8 mouse cellular contexts compared by ENCODE assay signal in the genomic region with DNA sequence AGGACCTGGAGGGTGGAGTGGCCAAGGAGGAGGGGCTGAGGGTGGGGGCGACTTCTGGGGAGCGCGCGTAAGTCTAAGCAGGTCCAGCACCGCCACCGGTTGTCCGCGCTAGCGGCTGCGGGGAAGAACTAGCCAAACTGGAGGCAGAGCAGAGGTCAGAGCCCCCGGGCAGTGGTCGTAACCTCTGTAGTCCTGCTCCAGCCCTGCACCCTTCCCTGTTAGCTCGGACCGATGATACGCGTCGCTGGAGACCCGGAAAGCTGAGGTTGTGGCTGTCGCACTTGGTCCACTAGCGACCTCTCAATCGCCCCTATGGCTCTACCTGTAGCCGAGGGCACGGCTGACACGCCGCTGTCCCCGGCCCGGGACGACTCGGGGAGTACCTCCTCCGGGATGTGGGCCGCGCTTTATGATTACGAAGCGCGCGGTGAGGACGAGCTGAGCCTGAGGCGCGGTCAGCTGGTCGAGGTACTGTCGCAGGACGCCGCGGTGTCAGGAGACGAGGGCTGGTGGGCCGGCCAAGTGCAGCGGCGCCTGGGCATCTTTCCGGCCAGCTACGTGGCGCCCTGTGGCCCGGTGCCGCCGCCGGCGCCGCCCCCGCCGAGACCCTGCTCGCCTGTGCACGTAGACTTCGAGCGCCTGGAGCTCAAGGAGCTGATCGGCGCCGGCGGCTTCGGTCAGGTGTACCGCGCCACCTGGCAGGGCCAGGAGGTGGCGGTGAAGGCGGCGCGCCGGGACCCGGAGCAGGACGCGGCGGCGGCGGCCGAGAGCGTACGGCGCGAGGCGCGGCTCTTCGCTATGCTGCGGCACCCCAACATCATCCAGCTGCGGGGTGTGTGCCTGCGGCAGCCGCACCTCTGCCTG. TPM values are rescaled to one million over a fixed set of nuclear protein-coding genes. Genes with fewer than 3 reads are reported as not detected.
DNase-seq lines count a peak whose midpoint lies in the region; ATAC-seq lines count a peak whose summit lies in the region.

A gene (plus strand): TSS at position 86 of the 864 bp plus-strand sequence.

- peak within 1 kb of the TSS; percentile 60 for H3K4me3 ChIP-seq in heart, embryonic 11.5 days (ENCODE audit: low read depth, low read length)
- peak within 1 kb of the TSS; percentile 59 for H3K4me3 ChIP-seq in limb, embryonic 10.5 days
- H3K4me3 ChIP-seq in midbrain, embryonic 16.5 days (ENCODE audit: low read depth, low read length) = peak within 1 kb of the TSS; percentile 60

- under 1% methylated on average over 84 of the region's 93 CpGs for WGBS in heart, embryonic 11.5 days (ENCODE audit: insufficient replicate concordance)
- under 1% methylated on average over 90 of the region's 93 CpGs for WGBS in limb, embryonic 10.5 days
- 0% methylated on average over 89 of the region's 93 CpGs for WGBS in midbrain, embryonic 16.5 days

- peaks cover 4% of the 10 kb centered on the region; the same call in 1 of the 2 replicates for H3K4me1 ChIP-seq in heart, embryonic 11.5 days (ENCODE audit: control insufficient read depth, insufficient read depth, low read length)
- H3K4me1 ChIP-seq in limb, embryonic 10.5 days = peaks cover 20% of the 10 kb centered on the region
- H3K4me1 ChIP-seq in midbrain, embryonic 16.5 days (ENCODE audit: control insufficient read depth, insufficient read depth, low read length) = peaks cover 7% of the 10 kb centered on the region; the same call in 1 of the 2 replicates

- H3K27me3 ChIP-seq in heart, embryonic 11.5 days (ENCODE audit: control insufficient read depth, insufficient read depth, low read length) = peaks cover 59% of the 10 kb centered on the region
- H3K27me3 ChIP-seq in limb, embryonic 10.5 days (ENCODE audit: low read depth, poor library complexity, severe bottlenecking) = peaks cover 76% of the 10 kb centered on the region
- peaks cover 43% of the 10 kb centered on the region for H3K27me3 ChIP-seq in midbrain, embryonic 16.5 days (ENCODE audit: control insufficient read depth, insufficient read depth, low read depth, low read length)

- DNase-seq in ovary, postnatal 36 days (ENCODE audit: low spot score) = peak; percentile 24
- no peak for DNase-seq in ovary, postnatal 14 days (ENCODE audit: low spot score)
- peak; percentile 39 to 49 for DNase-seq in cerebellum, postnatal 36 days
- DNase-seq in limb, embryonic 10.5 days (ENCODE audit: low spot score) = peak; percentile 53
- no peak for DNase-seq in layer of hippocampus, adult 9-10 months (ENCODE audit: low spot score)

- H3K4me2 ChIP-seq in heart, embryonic 11.5 days = peak within 1 kb of the TSS; percentile 93
- H3K4me2 ChIP-seq in midbrain, embryonic 16.5 days (ENCODE audit: low read length) = peak within 1 kb of the TSS; percentile 95

- H3K9me3 ChIP-seq in heart, embryonic 11.5 days (replicated peaks; ENCODE audit: control insufficient read depth, low read length) = peaks cover 3% of the 10 kb centered on the region; the same call in 1 of the 2 replicates
- no peaks in the 10 kb centered on the region for H3K9me3 ChIP-seq in limb, embryonic 10.5 days (replicated peaks)
- H3K9me3 ChIP-seq in midbrain, embryonic 16.5 days (replicated peaks; ENCODE audit: control insufficient read depth, low read length, poor library complexity, severe bottlenecking) = no peaks in the 10 kb centered on the region

- peak within 1 kb of the TSS; percentile 56; the same call in 1 of the 2 replicates for H3K9ac ChIP-seq in heart, embryonic 11.5 days (ENCODE audit: low read depth, low read length)
- H3K9ac ChIP-seq in midbrain, embryonic 16.5 days (ENCODE audit: low read depth, low read length) = peak within 1 kb of the TSS; percentile 68

- H3K27ac ChIP-seq in heart, embryonic 11.5 days (ENCODE audit: low read depth, low read length) = no peak within 1 kb of the TSS
- peak within 1 kb of the TSS; percentile 51; the same call in 1 of the 2 replicates for H3K27ac ChIP-seq in limb, embryonic 10.5 days
- H3K27ac ChIP-seq in midbrain, embryonic 16.5 days (ENCODE audit: low read length) = no peak within 1 kb of the TSS

- no peaks in the 10 kb centered on the region for H3K36me3 ChIP-seq in heart, embryonic 11.5 days (ENCODE audit: control insufficient read depth, insufficient read depth, low read length)
- no peaks in the 10 kb centered on the region for H3K36me3 ChIP-seq in limb, embryonic 10.5 days
- H3K36me3 ChIP-seq in midbrain, embryonic 16.5 days (ENCODE audit: control insufficient read depth, insufficient read depth, low read length) = no peaks in the 10 kb centered on the region

- 0 out of 2 replicates have a peak, but pooled peaks have one; percentile 17 for ATAC-seq in heart, embryonic 11.5 days (replicated peaks; ENCODE audit: insufficient number of reproducible peaks, low FRiP score, low TSS enrichment)
- peak; percentile 73 for ATAC-seq in midbrain, embryonic 16.5 days
- no peak for ATAC-seq in monocyte, adult 5-6 weeks (replicated peaks; ENCODE audit: insufficient number of reproducible peaks, low FRiP score, low TSS enrichment, poor library complexity, severe bottlenecking)

RNA-seq across cellular contexts. Expression of the gene that starts here (rescaled TPM):
- polyA plus RNA-seq in heart, embryonic 11.5 days (2014; fragmentation: Nextera tagmentation; extraction: Ambion mirVana) = 0.06 and 0.10 TPM in 2 replicates
- polyA plus RNA-seq in limb, embryonic 10.5 days (2016; fragmentation: Nextera tagmentation; extraction: Ambion mirVana) = 0.03 and 0.04 TPM in 2 replicates
- 0.68 and 0.99 TPM in 2 replicates for polyA plus RNA-seq in midbrain, embryonic 16.5 days (2015; fragmentation: Nextera tagmentation; extraction: Ambion mirVana)
- total RNA-seq in monocyte, adult 5-6 weeks (2017) = not detected in 3 replicates

Comparison
In these comparisons a context has a peak if more than half of its experiments do, and no peak if none do; other contexts are left out.
1. DNase-seq: peak in ovary, postnatal 36 days (single experiment) and cerebellum, postnatal 36 days (2 of 2); none in ovary, postnatal 14 days (single experiment) and layer of hippocampus, adult 9-10 months (single experiment).
2. Peak in ATAC-seq, H3K4me3 ChIP-seq, H3K9ac ChIP-seq and H3K4me2 ChIP-seq in heart, embryonic 11.5 days; RNA of the gene not detected or under 1 TPM.
3. Peak in DNase-seq, H3K4me3 ChIP-seq and H3K27ac ChIP-seq in limb, embryonic 10.5 days; RNA of the gene not detected or under 1 TPM.
4. Peak in ATAC-seq, H3K4me3 ChIP-seq, H3K9ac ChIP-seq and H3K4me2 ChIP-seq in midbrain, embryonic 16.5 days; RNA of the gene not detected or under 1 TPM.
5. Peak in every context shown above with its lines, with median percentiles within 50 percentile points of each other: H3K4me3 ChIP-seq.